Mouse (Mus musculus): ENCODE data around the gene Gm9903.

Gm9903 gene

GRCm38 (mm10) chr5:33640652-33641051, 10.9 kb downstream of the Gm9903 start:
- DNase-seq (ENCODE audit: low read depth, low spot score) = no peak

- no peak for DNase-seq (ENCODE audit: low read depth, low spot score)
Measured at GRCm38 (mm10) chr5:33651017-33651416, 21.3 kb downstream of the Gm9903 start.

- DNase-seq (ENCODE audit: low read depth, low spot score) = no peak
Measured at GRCm38 (mm10) chr5:33651541-33651920, 21.8 kb downstream of the Gm9903 start.

GRCm38 (mm10) chr5:33651921-33652782, 22.4 kb downstream of the Gm9903 start, which contains the start of gene Slbp:
TSS of gene Slbp (minus strand) at chr5:33652574.
- DNase-seq (ENCODE audit: low read depth, low spot score) = peak; percentile 95

GRCm38 (mm10) chr5:33652783-33653173, 23.1 kb downstream of the Gm9903 start:
- no peak for DNase-seq (ENCODE audit: low read depth, low spot score)

GRCm38 (mm10) chr5:33654424-33654823, 24.7 kb downstream of the Gm9903 start:
- no peak for DNase-seq (ENCODE audit: low read depth, low spot score)

- no peak for DNase-seq (ENCODE audit: low read depth, low spot score)
Measured at GRCm38 (mm10) chr5:33655251-33655840, 25.6 kb downstream of the Gm9903 start.

GRCm38 (mm10) chr5:33656739-33657138, 27.0 kb downstream of the Gm9903 start:
- DNase-seq (ENCODE audit: low read depth, low spot score) = no peak

- DNase-seq (ENCODE audit: low read depth, low spot score) = no peak
Measured at GRCm38 (mm10) chr5:33657251-33657786, 27.6 kb downstream of the Gm9903 start.

- DNase-seq (ENCODE audit: low read depth, low spot score) = peak; percentile 99
Measured at GRCm38 (mm10) chr5:33657787-33658663, 28.3 kb downstream of the Gm9903 start, which contains the start of the genes Tacc3 and Tmem129. TSS of gene Tacc3 (plus strand) at chr5:33658128. TSS of gene Tmem129 (minus strand) at chr5:33658416.

GRCm38 (mm10) chr5:33658664-33659050, 28.9 kb downstream of the Gm9903 start:
- DNase-seq (ENCODE audit: low read depth, low spot score) = no peak

- no peak for DNase-seq (ENCODE audit: low read depth, low spot score)
Measured at GRCm38 (mm10) chr5:33668223-33668622, 38.5 kb downstream of the Gm9903 start.

- DNase-seq (ENCODE audit: low read depth, low spot score) = no peak
Measured at GRCm38 (mm10) chr5:33671659-33672058, 41.9 kb downstream of the Gm9903 start.

- peak; percentile 45 for DNase-seq (ENCODE audit: low read depth, low spot score)
Measured at GRCm38 (mm10) chr5:33674439-33674838, 44.7 kb downstream of the Gm9903 start.

- DNase-seq (ENCODE audit: low read depth, low spot score) = no peak
Measured at GRCm38 (mm10) chr5:33675964-33676363, 46.2 kb downstream of the Gm9903 start.

GRCm38 (mm10) chr5:33678244-33678643, 48.5 kb downstream of the Gm9903 start:
- DNase-seq (ENCODE audit: low read depth, low spot score) = no peak

GRCm38 (mm10) chr5:33681044-33681443, 51.3 kb downstream of the Gm9903 start:
- no peak for DNase-seq (ENCODE audit: low read depth, low spot score)
